Mouse (Mus musculus): ENCODE measurements around the gene Dhrs7c.

GRCm38 (mm10) chr11:67771691-67772090, 26.3 kb upstream of the Dhrs7c start:
- TF ChIP-seq CTCF (IDR thresholded peaks at IDR 0.05; ENCODE audit: borderline replicate concordance, insufficient read depth, low read depth, low read length) (no peak), POLR2A (IDR thresholded peaks at IDR 0.05; ENCODE audit: borderline replicate concordance, insufficient read depth, low read length) (no peak)
